Mouse (Mus musculus) mouse embryonic stem cell (cell line): Measurements from ENCODE around the gene Chka.

ENCODE experiments used
- in situ Hi-C, 2 experiments: fragments of 300-500 bp; cut with MboI; formaldehyde crosslinking; loops; 1 replicate in 1 of 2; 3 replicates in 1 of 2; pipeline ENCODE4 v1.14.3; 2019 to 2020; ENCODE audit warnings: low sequenced_read_pairs in 2 of 2, low pct_unique_long_range_greater_than_20kb in 1 of 2, mixed read lengths in 1 of 2; ENCODE audit not compliant: unreplicated experiment in 1 of 2

Gene Chka

GRCm38 (mm10) chr19:3844836-3845235, 6.7 kb upstream of the Chka start:
- in situ Hi-C loops, result no loop called here

- in situ Hi-C loops, result no loop called here
Measured at GRCm38 (mm10) chr19:3845339-3845738, 6.2 kb upstream of the Chka start.

GRCm38 (mm10) chr19:3845803-3846406, 5.7 kb upstream of the Chka start:
- in situ Hi-C loops, result no loop called here

- in situ Hi-C loops, result no loop called here
Measured at GRCm38 (mm10) chr19:3846676-3847604, 4.6 kb upstream of the Chka start.

GRCm38 (mm10) chr19:3847711-3848110, 3.9 kb upstream of the Chka start:
- in situ Hi-C loops, result no loop called here

- in situ Hi-C loops, result no loop called here
Measured at GRCm38 (mm10) chr19:3848207-3848808, 3.3 kb upstream of the Chka start.

- in situ Hi-C loops, result no loop called here
Measured at GRCm38 (mm10) chr19:3849251-3849650, 2.3 kb upstream of the Chka start.

- in situ Hi-C loops, result no loop called here
Measured at GRCm38 (mm10) chr19:3850076-3850475, 1.5 kb upstream of the Chka start.

GRCm38 (mm10) chr19:3850847-3851469, 615 bp upstream of the Chka start:
- in situ Hi-C loops, result no loop called here

- in situ Hi-C loops, result no loop called here
Measured at GRCm38 (mm10) chr19:3851979-3852681, 557 bp downstream of the Chka start.

GRCm38 (mm10) chr19:3853121-3853520, 1.5 kb downstream of the Chka start:
- in situ Hi-C loops, result no loop called here

GRCm38 (mm10) chr19:3853891-3854290, 2.3 kb downstream of the Chka start:
- in situ Hi-C loops, result no loop called here

GRCm38 (mm10) chr19:3855091-3855490, 3.5 kb downstream of the Chka start:
- in situ Hi-C loops, result no loop called here

GRCm38 (mm10) chr19:3855601-3856000, 4.0 kb downstream of the Chka start:
- in situ Hi-C loops, result no loop called here

- in situ Hi-C loops, result no loop called here
Measured at GRCm38 (mm10) chr19:3857220-3857619, 5.6 kb downstream of the Chka start.

- in situ Hi-C loops, result no loop called here
Measured at GRCm38 (mm10) chr19:3862713-3863112, 11.1 kb downstream of the Chka start.

GRCm38 (mm10) chr19:3864960-3865359, 13.4 kb downstream of the Chka start:
- in situ Hi-C loops, result no loop called here

GRCm38 (mm10) chr19:3868290-3868689, 16.7 kb downstream of the Chka start:
- in situ Hi-C loops, result no loop called here

- in situ Hi-C loops, result no loop called here
Measured at GRCm38 (mm10) chr19:3871468-3871867, 19.9 kb downstream of the Chka start.
